19 mouse cellular contexts compared by ENCODE assay signal in the genomic region with DNA sequence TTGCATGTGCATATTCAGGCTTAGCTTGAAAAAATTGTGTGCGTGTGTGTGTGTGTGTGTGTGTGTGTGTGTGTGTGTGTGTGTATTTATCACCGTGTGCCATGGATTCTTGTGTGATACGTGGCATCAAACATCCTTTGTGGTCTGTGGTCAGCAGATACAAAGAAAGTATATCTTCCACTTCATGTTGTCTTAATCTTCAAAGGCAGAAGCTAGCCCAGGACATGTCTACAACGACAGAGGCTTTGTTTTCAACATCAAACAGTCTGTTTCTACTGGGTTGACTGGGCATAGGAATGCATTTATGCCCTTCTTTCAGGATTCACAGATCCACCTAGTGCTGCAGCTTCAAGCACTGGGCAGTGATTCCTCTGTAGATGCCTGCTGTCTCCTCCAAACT. TPM values are rescaled to one million over a fixed set of nuclear protein-coding genes. Genes with fewer than 3 reads are reported as not detected.
DNase-seq lines count a peak whose midpoint lies in the region; ATAC-seq lines count a peak whose summit lies in the region.
"Had no signal": no experiment of that assay in that cellular context is flagged by ENCODE, and none has a peak within 500 bp of the region (broad histone marks: within the 10 kb centered on the region; RNA-seq: fewer than 3 reads in every experiment).

No protein-coding gene starts in this region.

- DNase-seq in 416B (ENCODE audit: low read depth), result peak; percentile 36
- DNase-seq in CD8-positive naive resting alpha-beta T cell, adult 2 months (ENCODE audit: low read depth in 2 of 2, low spot score in 2 of 2), result peak; percentile 53 to 68
- peak; percentile 82 for DNase-seq in naive thymus-derived CD4-positive, alpha-beta T cell, adult 2 months (ENCODE audit: low read depth)
- DNase-seq in right cerebral cortex, postnatal 4 days, result no peak
- DNase-seq in ovary, postnatal 36 days (ENCODE audit: low spot score), result no peak
- DNase-seq in cerebellum, adult 9-11 months, result no peak
- DNase-seq: adrenal gland, postnatal 10 days; cerebellum, adult 9-10 months; heart, postnatal 10 days; kidney, adult 8-10 months; kidney, postnatal 4 days; left cerebral cortex, postnatal 4 days; liver, postnatal 0 days; thymus, postnatal 14 days had no signal

- peak; percentile 86 for ATAC-seq in activated CD4-positive, CD25-positive, alpha-beta regulatory T cell, adult 4 months
- ATAC-seq: forebrain, embryonic 16.5 days; intestine, embryonic 15.5 days; liver, embryonic 12.5 days; liver, postnatal 0 days; midbrain, embryonic 15.5 days had no signal

RNA-seq across cellular contexts. Expression of gene Dusp22, which starts 22.1 kb away (rescaled TPM):
- polyA plus RNA-seq in activated CD4-positive, CD25-positive, alpha-beta regulatory T cell, adult 4 months (2017; shearing (Covaris generic)), result 1 to 10 TPM; 4.5 to 5.0 TPM

Comparison
In these comparisons a context has a peak if more than half of its experiments do, and no peak if none do; other contexts are left out.
1. DNase-seq: peak in 416B (single experiment), CD8-positive naive resting alpha-beta T cell, adult 2 months (2 of 2) and naive thymus-derived CD4-positive, alpha-beta T cell, adult 2 months (single experiment); none in right cerebral cortex, postnatal 4 days (single experiment), ovary, postnatal 36 days (single experiment) and cerebellum, adult 9-11 months (single experiment).